Mouse (Mus musculus) T-helper 17 cell (primary cell): ENCODE data around the gene Gpr160.

ENCODE experiments used
- in situ Hi-C, 2 experiments: fragments of 300-600 bp; cut with MboI, MseI; formaldehyde crosslinking; loops; 1 replicate in 1 of 2; 2 replicates in 1 of 2; pipeline ENCODE4 v1.15.1; 2025; ENCODE audit warnings: high pct_unique_total_duplicates in 2 of 2

Gene Gpr160

DNA sequence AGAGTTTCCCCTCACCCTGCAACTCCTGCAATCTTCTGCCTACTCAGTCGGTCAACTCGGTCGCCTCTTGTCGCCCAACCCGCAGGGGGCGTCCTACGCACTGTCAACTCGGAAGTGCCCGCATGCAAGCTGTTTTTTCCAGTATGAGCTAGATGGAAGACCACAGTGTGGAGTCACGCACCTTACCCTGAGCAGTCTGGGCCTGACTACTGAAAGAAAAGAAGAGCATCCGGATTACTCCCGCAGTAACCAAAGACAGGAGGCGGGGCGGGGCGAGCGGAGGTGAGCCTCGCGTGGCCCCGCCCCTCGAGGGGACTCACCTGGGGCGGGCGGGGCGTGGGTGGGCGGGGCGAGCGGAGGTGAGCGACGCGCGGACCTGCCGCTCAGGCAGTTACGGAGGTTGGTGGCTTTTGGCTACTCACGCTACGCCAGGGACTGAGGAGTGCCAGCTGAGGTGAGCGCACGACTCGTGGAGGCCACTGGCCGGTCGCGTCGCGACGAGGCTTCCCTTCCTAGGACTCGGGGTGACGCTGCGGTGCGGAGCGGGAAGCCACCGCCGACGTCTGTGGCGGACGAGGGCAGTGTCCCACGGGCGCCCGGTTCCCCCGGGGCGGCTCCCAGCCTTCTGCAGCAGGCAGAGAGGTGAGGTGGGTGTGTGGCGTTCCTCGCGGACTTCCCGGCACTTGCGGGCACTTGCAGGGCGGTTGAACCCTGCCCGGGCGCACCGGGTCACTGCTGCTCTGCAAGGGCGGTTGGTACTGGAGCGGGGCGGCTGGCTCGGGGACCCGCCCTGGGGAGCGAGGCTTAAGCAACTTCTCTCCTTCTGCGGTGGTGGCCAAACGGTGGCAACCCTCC lies at the start of gene Gpr160:
Gene Gpr160 (plus strand): TSS at position 347 of the 855 bp plus-strand sequence.
- in situ Hi-C loops, result loop anchor here in 1 of 2 experiments (10.0 kb wide), 1 partner anchor 279 kb away; no protein-coding TSS in a partner anchor

DNA sequence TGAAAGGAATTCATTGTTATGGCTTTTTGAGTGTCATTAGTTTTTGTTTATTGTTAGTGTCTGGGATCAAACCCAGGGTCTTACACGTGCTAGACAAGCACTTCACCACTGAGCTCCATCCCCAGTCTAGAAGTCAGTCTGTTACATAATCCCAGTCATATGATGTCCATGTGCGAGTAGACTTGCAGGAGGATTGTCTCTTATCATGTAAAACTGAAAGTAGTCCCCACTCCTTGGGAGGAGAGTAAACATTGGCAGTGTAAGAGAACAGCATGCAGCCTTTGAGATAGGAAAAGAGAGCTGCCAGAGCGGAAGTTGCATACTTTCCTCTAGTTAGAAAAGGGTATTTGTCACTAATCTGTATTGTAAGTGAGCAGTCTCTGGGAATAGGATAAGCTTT lies 42.9 kb upstream of the Gpr160 start:
- in situ Hi-C loops, result no loop called here

DNA sequence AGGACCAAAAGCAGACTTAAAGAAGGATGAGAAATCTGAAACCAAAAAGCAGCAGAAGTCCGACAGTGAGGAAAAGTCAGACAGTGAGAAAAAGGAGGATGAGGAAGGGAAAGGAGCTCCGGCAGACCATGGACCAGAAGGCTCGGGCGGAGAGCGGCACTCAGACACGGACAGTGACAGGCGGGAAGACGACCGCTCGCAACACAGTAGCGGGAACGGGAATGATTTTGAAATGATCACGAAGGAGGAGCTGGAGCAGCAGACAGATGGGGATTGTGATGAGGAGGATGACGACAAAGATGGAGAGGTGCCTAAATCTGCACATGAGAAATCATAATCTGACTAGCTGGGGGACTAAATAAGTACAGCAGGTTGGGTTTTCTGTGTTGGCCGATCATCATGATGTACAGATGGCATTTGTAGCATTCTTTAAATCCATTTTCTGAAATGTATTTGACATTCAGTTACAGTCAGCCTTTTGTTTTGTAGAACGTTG lies 37.1 kb upstream of the Gpr160 start:
- in situ Hi-C loops, result no loop called here

DNA sequence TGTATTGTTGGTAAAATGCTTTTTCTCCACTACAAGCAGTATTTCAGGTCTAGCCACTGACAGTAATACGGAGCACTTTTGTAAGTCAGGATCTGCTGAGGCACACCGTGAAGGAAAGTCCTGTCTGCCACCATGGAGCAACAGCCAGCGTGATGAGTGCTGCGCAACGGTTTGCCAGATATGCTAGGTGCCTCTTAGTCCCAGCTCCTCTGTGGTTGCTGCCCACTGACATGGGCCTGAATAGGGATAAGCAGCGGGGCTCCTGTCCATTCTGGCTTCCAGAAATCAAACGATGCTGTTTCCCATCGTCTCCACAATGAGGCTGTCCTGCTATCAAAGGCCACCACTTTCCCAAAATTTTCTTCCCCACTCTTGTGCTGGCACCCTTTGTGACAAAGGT lies 33.6 kb upstream of the Gpr160 start:
- in situ Hi-C loops, result no loop called here

GRCm38 (mm10) chr3:30826069-30826468 lies 29.7 kb upstream of the Gpr160 start:
- in situ Hi-C loops, result no loop called here

- in situ Hi-C loops, result no loop called here
These were observed 23.7 kb upstream of the Gpr160 start for GRCm38 (mm10) chr3:30831848-30832606.

GRCm38 (mm10) chr3:30833254-30833653 lies 22.5 kb upstream of the Gpr160 start:
- in situ Hi-C loops, result no loop called here

- in situ Hi-C loops, result no loop called here
These were observed 10.0 kb upstream of the Gpr160 start for GRCm38 (mm10) chr3:30845755-30846154.

- in situ Hi-C loops, result no loop called here
These were observed 8.3 kb upstream of the Gpr160 start for GRCm38 (mm10) chr3:30847413-30847812.

- in situ Hi-C loops, result loop anchor here in 1 of 2 experiments (10.0 kb wide), 1 partner anchor 283 kb away; no protein-coding TSS in a partner anchor
These were observed 4.3 kb upstream of the Gpr160 start for GRCm38 (mm10) chr3:30851422-30851821.

GRCm38 (mm10) chr3:30853596-30853995 lies 2.2 kb upstream of the Gpr160 start:
- in situ Hi-C loops, result loop anchor here in 1 of 2 experiments (10.0 kb wide), 1 partner anchor 281 kb away; no protein-coding TSS in a partner anchor

- in situ Hi-C loops, result loop anchor here in 1 of 2 experiments (10.0 kb wide), 1 partner anchor 275 kb away; no protein-coding TSS in a partner anchor
These were observed 3.8 kb downstream of the Gpr160 start for GRCm38 (mm10) chr3:30859599-30859998.

DNA sequence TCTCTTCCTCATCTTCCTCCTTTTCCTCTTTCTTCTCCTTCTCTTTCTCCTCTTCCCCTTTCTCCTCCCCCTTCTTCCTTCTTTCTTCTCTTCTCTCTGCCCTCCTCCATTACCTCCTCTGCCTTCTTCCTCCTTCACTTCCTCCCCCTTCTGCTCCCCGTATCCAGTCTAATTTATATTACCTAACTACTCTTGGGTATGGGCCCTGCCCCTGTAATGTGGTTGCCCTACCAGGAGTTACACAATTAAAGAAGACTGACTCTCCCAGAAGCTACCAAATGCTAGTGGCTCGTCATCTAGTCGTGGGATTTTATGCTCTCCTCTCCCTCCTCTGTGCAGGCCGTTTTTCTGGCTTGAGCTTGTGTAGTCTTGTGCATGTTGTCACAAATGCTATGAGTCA lies 5.0 kb downstream of the Gpr160 start:
- in situ Hi-C loops, result loop anchor here in 1 of 2 experiments (5.0 kb wide), 1 partner anchor 277 kb away; no protein-coding TSS in a partner anchor

DNA sequence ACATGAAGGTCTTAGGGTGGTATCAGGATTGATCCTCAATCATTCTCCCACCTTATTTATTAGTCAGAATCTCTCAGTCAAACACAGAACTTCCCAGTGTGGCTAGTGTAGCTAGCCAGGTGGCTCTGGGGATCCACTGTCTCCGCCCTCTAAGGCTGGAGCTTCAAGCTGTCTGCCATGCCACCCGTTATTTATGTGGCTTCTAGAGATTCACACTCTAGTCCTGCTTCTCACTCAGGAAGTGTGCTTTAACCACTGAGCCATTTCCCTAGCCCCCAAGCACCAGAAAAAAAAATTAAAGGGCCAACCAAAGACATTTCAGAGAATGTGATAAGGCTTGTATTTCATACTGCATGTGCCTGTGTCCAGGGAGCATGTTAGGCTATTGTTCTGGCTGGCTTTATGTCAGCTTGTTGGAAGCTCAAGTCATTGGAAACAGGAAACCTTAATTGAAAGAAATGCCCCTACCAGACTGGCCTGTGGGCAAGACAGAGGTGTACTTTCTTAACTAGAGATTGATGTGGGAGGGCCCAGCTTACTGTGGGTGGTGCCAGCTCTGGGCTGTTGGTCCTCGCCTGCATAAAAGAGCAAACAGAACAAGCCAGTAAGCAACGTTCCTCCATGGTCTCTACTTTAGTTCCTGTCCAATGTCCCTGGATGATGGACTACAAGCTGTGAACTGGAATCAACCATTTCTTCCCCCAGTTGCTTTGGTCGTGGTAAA lies 8.1 kb downstream of the Gpr160 start:
- in situ Hi-C loops, result loop anchor here in 1 of 2 experiments (5.0 kb wide), 1 partner anchor 273 kb away; no protein-coding TSS in a partner anchor

GRCm38 (mm10) chr3:30864640-30865039 lies 8.9 kb downstream of the Gpr160 start:
- in situ Hi-C loops, result loop anchor here in 1 of 2 experiments (5.0 kb wide), 1 partner anchor 273 kb away; no protein-coding TSS in a partner anchor

DNA sequence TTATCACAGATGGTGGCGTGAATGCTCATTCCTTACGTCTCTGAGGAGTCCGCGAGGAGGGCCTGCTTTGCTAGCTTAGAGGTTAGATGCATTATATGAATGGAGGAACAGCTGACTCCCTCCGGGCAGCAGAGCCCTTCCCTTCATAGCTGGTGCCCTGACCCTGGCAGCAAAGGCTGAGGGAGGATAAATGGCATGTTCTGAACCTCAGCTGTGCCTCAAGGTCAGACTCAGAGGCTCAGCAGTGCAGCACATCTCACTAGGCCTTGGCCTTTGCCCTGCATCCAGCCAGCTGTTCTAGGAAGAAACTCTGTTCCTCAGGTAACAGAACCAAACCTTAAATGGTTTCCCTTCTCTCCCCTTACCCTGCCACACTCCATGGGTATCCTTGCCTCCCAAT lies 12.4 kb downstream of the Gpr160 start:
- in situ Hi-C loops, result no loop called here

DNA sequence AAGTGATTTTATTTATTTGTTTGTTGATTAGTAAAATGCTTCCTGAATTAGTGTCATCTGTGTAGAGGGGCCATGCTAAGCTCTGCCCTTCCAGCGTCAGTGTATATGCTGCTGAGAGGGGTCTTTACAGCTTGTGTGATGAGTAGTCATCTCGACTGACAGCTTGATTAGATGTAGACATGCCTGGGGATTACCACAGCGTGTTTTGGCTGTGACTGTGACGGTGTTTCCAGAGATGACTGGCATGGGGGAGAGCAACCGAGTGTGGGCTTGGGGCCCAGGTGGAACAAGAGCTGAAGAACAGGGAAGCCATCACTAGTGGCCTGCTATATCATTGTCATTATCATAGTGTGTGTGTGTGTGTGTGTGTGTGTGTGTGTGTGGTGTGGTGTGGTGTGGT lies 12.9 kb downstream of the Gpr160 start:
- in situ Hi-C loops, result no loop called here

DNA sequence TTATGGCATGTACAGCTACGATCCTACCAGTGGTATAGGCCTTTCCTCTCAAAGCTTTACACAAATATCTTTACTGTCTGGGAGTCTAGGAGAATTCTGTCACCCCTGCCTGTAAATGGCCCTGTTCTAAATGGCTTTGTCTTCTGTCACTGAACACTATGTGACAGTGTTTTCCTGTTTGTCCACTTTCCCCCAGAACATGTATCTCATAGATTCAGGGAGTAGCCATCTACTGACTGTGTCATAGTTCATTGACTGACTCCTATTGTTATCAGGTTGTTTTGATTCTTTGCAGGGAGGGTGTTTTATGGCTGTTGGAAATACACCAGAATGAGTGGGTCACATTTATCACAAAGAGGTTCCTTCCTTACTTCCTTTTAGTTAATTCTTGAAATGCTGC lies 14.2 kb downstream of the Gpr160 start:
- in situ Hi-C loops, result no loop called here

- in situ Hi-C loops, result no loop called here
These were observed 21.0 kb downstream of the Gpr160 start for GRCm38 (mm10) chr3:30876709-30877108.

DNA sequence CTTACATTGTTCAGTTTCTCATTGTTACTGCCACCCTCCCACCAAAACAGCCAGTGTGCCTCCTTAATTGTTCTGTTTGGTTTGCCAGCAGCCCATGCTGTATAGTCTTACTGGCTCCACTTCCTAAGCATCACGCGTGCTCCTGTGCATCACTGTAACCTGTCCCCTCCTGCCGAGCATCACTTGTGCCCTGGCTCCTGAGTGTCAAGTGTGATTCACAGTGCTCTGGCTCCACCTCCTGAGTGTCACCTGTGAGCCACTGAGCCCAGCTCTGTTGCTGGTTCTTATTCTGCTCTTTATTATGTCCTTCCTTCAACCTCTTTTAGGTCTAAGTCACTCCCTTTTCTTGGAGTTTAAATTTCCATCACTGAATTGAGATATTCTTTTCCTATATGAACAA lies 31.7 kb downstream of the Gpr160 start:
- in situ Hi-C loops, result no loop called here

DNA sequence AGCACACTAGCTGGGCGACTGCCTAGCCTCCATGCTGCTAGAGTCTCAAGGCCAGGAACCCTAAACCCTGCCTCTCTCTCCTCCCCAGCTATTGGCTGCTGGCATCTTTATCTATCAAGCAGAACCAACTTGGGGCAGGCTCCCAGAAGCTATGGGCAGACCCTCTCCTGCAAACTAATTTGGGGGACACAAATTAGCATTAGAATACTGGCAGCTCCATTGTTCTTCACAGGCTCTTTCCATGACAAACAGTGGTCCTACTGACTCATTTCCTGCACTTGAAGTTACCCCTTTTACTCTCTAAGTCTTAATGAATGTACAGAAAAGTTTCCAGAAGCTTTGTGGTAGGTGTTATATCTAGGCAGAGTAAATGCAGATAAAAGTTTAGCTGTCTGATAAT lies 33.3 kb downstream of the Gpr160 start:
- in situ Hi-C loops, result no loop called here
